Mouse (Mus musculus): Measurements from ENCODE around the gene Ctsz.

DNA sequence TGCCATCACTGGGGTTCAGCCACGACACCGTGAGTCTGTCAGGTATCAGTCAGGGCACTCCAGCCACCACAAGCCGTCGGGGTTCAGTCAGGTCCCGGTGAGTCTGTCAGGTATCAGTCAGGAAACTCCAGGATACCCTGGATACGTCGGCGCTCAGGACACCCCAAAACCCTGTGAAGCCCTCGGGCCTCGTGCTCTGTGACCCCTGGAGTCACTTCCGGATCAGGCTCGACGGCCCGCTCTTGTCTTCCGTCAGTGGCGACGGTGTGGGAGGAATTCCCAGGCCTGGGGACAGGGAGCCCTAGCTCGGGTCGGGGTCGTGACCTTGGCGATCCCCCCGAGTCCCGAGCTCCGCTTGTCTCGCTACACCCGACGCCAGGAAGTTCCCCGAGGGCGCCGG, 33.6 kb upstream of the Ctsz start:
- TF ChIP-seq POLR2A (IDR thresholded peaks at IDR 0.05; ENCODE audit: extremely low read depth, insufficient read depth, low read length), result no peak
- TF ChIP-seq CTCF (IDR thresholded peaks at IDR 0.05; ENCODE audit: extremely low read depth, insufficient read depth, low read length), result no peak
